Comparison of ENCODE assay signal across 14 mouse cellular contexts in genomic region chr9:91386891-91387739, GRCm38 (mm10). TPM values are rescaled to one million over a fixed set of nuclear protein-coding genes. Genes with fewer than 3 reads are reported as not detected.
DNase-seq lines count a peak whose midpoint lies in the region; ATAC-seq and TF ChIP-seq lines count a peak whose summit lies in the region.
"Had no signal": no experiment of that assay in that cellular context is flagged by ENCODE, and none has a peak within 500 bp of the region (broad histone marks: within the 10 kb centered on the region; RNA-seq: fewer than 3 reads in every experiment).

No protein-coding gene starts in this region.

- H3K9ac ChIP-seq in forebrain, postnatal 0 days: no peak overlapping the region
- H3K9ac ChIP-seq in midbrain, embryonic 13.5 days (replicated peaks): peak overlapping the region; percentile 52
- H3K9ac ChIP-seq: limb, embryonic 12.5 days had no signal

- H3K36me3 ChIP-seq in forebrain, postnatal 0 days (ENCODE audit: insufficient read depth): no peaks in the 10 kb centered on the region
- H3K36me3 ChIP-seq in midbrain, embryonic 13.5 days: no peaks in the 10 kb centered on the region
- H3K36me3 ChIP-seq: limb, embryonic 12.5 days had no signal

- peak overlapping the region; percentile 24 for H3K4me2 ChIP-seq in forebrain, postnatal 0 days (ENCODE audit: low read depth)
- peak overlapping the region; percentile 70 for H3K4me2 ChIP-seq in midbrain, embryonic 13.5 days (replicated peaks)
- H3K4me2 ChIP-seq: limb, embryonic 12.5 days had no signal

- no peak for TF ChIP-seq CTCF in forebrain, postnatal 0 days (IDR thresholded peaks at IDR 0.05; ENCODE audit: low read depth)

- ATAC-seq in forebrain, postnatal 0 days: no peak
- ATAC-seq in midbrain, embryonic 13.5 days: peak; percentile 21
- ATAC-seq: lung, postnatal 0 days had no signal

- peak overlapping the region; percentile 6; the same call in 1 of the 2 replicates for H3K27ac ChIP-seq in forebrain, postnatal 0 days (ENCODE audit: low read depth, low read length)
- peak overlapping the region; percentile 93 for H3K27ac ChIP-seq in midbrain, embryonic 13.5 days
- H3K27ac ChIP-seq: limb, embryonic 12.5 days had no signal

- no peaks in the 10 kb centered on the region for H3K9me3 ChIP-seq in forebrain, postnatal 0 days (ENCODE audit: low read length)
- H3K9me3 ChIP-seq in midbrain, embryonic 13.5 days: no peaks in the 10 kb centered on the region
- H3K9me3 ChIP-seq: limb, embryonic 12.5 days had no signal

- no peaks in the 10 kb centered on the region for H3K4me1 ChIP-seq in forebrain, postnatal 0 days (ENCODE audit: insufficient read depth)
- H3K4me1 ChIP-seq in midbrain, embryonic 13.5 days (replicated peaks): peaks cover 43% of the 10 kb centered on the region
- H3K4me1 ChIP-seq: limb, embryonic 12.5 days had no signal

- H3K27me3 ChIP-seq in forebrain, postnatal 0 days (ENCODE audit: insufficient read depth, low read length): peaks cover 91% of the 10 kb centered on the region
- peaks cover 96% of the 10 kb centered on the region for H3K27me3 ChIP-seq in midbrain, embryonic 13.5 days

- peak overlapping the region; percentile 13; the same call in 1 of the 2 replicates for H3K4me3 ChIP-seq in forebrain, postnatal 0 days (ENCODE audit: low read depth, low read length)
- H3K4me3 ChIP-seq in midbrain, embryonic 13.5 days (replicated peaks): peak overlapping the region; percentile 20
- H3K4me3 ChIP-seq: limb, embryonic 12.5 days; myocyte had no signal

- WGBS in forebrain, postnatal 0 days: 5% methylated on average over 31 of the region's 31 CpGs
- under 1% methylated on average over 31 of the region's 31 CpGs for WGBS in midbrain, embryonic 13.5 days

- peak; percentile 37 for DNase-seq in cerebellum, adult 8-10 months
- DNase-seq in cerebellum, postnatal 25 days: peak; percentile 75 to 79
- no peak for DNase-seq in forebrain, postnatal 0 days
- no peak for DNase-seq in ovary, postnatal 10 days (ENCODE audit: low spot score)
- DNase-seq in frontal cortex, postnatal 10 days (ENCODE audit: low spot score in 2 of 2): no peak
- no peak for DNase-seq in left cerebral cortex, postnatal 25 days (ENCODE audit: low spot score in 2 of 2)
- DNase-seq in liver: no peak
- DNase-seq: gastrocnemius, postnatal 10 days; kidney, postnatal 4 days had no signal

- intact Hi-C loops in left cerebral cortex, postnatal 25 days (cut with DNase I): no loop called here

RNA-seq across cellular contexts. Expression of gene Zic1, which starts 21.5 kb away (rescaled TPM):
- total RNA-seq in forebrain, postnatal 0 days (2014; rRNA removed): 65.4 and 127 TPM in 2 replicates
- polyA plus RNA-seq in forebrain, postnatal 0 days (2015; fragmentation: Nextera tagmentation; extraction: Ambion mirVana): 4.4 and 8.9 TPM in 2 replicates
- polyA plus RNA-seq in midbrain, embryonic 13.5 days (2015; fragmentation: Nextera tagmentation; extraction: Ambion mirVana): 14.8 and 16.4 TPM in 2 replicates
- 10 to 100 TPM; 11.1 to 11.7 TPM for total RNA-seq in left cerebral cortex, postnatal 25 days (2021)
- polyA plus RNA-seq: lung, postnatal 0 days; spleen, adult 2 months had no signal

RNA-seq across cellular contexts. Expression of gene Zic4, which starts 24.9 kb away (rescaled TPM):
- 44.3 and 99.2 TPM in 2 replicates for total RNA-seq in forebrain, postnatal 0 days (2014; rRNA removed)
- polyA plus RNA-seq in forebrain, postnatal 0 days (2015; fragmentation: Nextera tagmentation; extraction: Ambion mirVana): 24.7 and 48.1 TPM in 2 replicates
- polyA plus RNA-seq in midbrain, embryonic 13.5 days (2015; fragmentation: Nextera tagmentation; extraction: Ambion mirVana): 53.2 and 56.6 TPM in 2 replicates
- 1 to 10 TPM; 2.3 to 3.0 TPM for total RNA-seq in left cerebral cortex, postnatal 25 days (2021)
- polyA plus RNA-seq: lung, postnatal 0 days; spleen, adult 2 months had no signal

Comparison
In these comparisons a context has a peak if more than half of its experiments do, and no peak if none do; other contexts are left out.
1. DNase-seq: peak in cerebellum, adult 8-10 months (single experiment) and cerebellum, postnatal 25 days (2 of 2); none in forebrain, postnatal 0 days (single experiment), ovary, postnatal 10 days (single experiment), frontal cortex, postnatal 10 days (0 of 2), left cerebral cortex, postnatal 25 days (0 of 2) and liver (single experiment).
2. RNA of gene Zic4, which starts 24.9 kb away (total RNA-seq): 44.3 to 99.2 TPM in forebrain, postnatal 0 days; 2.3 to 3.0 TPM in left cerebral cortex, postnatal 25 days; every median in the first group is over 10 times any median in the second.